Mouse (Mus musculus) G1E (cell line): Measurements from ENCODE around the gene Gna12. TPM values are rescaled to one million over a fixed set of nuclear protein-coding genes. Genes with fewer than 3 reads are reported as not detected.
A peak's percentile ranks its signal among the peaks of the same experiment; 100 is the strongest.

ENCODE experiments used
- ATAC-seq: 2 replicates; pipeline ENCODE4 v1.8.0; 2016; ENCODE audit warnings: mild to moderate bottlenecking; ENCODE audit not compliant: insufficient number of reproducible peaks, poor library complexity, low FRiP score, severe bottlenecking; ENCODE audit errors: extremely low read depth
- DNase-seq: peaks from one replicate; pipeline ENCODE4 v3.0.0; 2012; ENCODE audit warnings: low spot score
- H3K27me3 ChIP-seq: 2 replicates; pipeline ENCODE4 v1.6.1; 2012; ENCODE audit warnings: mild to moderate bottlenecking, low read length, inconsistent platforms; ENCODE audit not compliant: insufficient read depth
- H3K36me3 ChIP-seq: replicated peaks from 2 replicates; pipeline ENCODE3; 2012; ENCODE audit warnings: mild to moderate bottlenecking, inconsistent platforms
- H3K4me1 ChIP-seq: 2 replicates; pipeline ENCODE4 v1.6.1; 2012; ENCODE audit warnings: low read depth, low read length, inconsistent platforms, mixed read lengths; ENCODE audit not compliant: insufficient read depth
- H3K4me3 ChIP-seq: 2 replicates; pipeline ENCODE4 v1.5.1; 2012; ENCODE audit warnings: low read depth, mild to moderate bottlenecking, inconsistent platforms, low read length, moderate library complexity, mixed read lengths
- H3K9me3 ChIP-seq: replicated peaks from 2 replicates; pipeline ENCODE4 v1.6.1; 2012; ENCODE audit warnings: inconsistent platforms
- CTCF ChIP-seq: IDR thresholded peaks from 2 replicates; pipeline ENCODE4 v1.5.1; 2012; ENCODE audit warnings: low read depth, low read length, inconsistent platforms, mixed read lengths
- GATA1 ChIP-seq: IDR thresholded peaks from 2 replicates; pipeline ENCODE4 v1.6.1; 2012; ENCODE audit warnings: borderline replicate concordance, low read length, inconsistent platforms, mixed read lengths
- GATA2 ChIP-seq: IDR thresholded peaks from 2 replicates; pipeline ENCODE4 v1.6.1; 2012; ENCODE audit warnings: low read depth, low read length, inconsistent platforms, borderline replicate concordance
- POLR2AphosphoS5 ChIP-seq: IDR thresholded peaks from 2 replicates; pipeline ENCODE4 v1.6.1; 2012; ENCODE audit warnings: low read depth, low read length, inconsistent platforms; ENCODE audit not compliant: insufficient replicate concordance
- TAL1 ChIP-seq: conservative IDR thresholded peaks from 2 replicates; pipeline ENCODE4 v1.6.1; 2012; ENCODE audit warnings: low read depth, low read length, inconsistent platforms, mixed read lengths
- polyA plus RNA-seq: library from polyadenylated mRNA; stranded (reverse); fragments of >175 nt; gene quantifications from 2 replicates; pipeline ENCODE4 v1.2.3, GENCODE M21; 2012
- total RNA-seq, 2 experiments: library from RNA; stranded (forward) in 1 of 2; stranded (reverse) in 1 of 2; fragments of 200-1000 nt in 1 of 2; fragments of >200 nt in 1 of 2; fragmentation: Nextera tagmentation in 1 of 2; gene quantifications; 2 replicates each; pipeline ENCODE4 v1.2.3; 2014 to 2017

Gna12 gene
- total and polyA plus RNA-seq, 3 experiments, result 22.2 to 66.7 (median 53.1) TPM

GRCm38 (mm10) chr5:140853723-140854122 is 23.5 kb upstream of the Gna12 start:
- TF ChIP-seq POLR2AphosphoS5, result no peak
- no peak for TF ChIP-seq TAL1
- TF ChIP-seq GATA2, result no peak
- TF ChIP-seq GATA1, result no peak
- TF ChIP-seq CTCF, result no peak

GRCm38 (mm10) chr5:140852435-140852996 is 22.3 kb upstream of the Gna12 start:
- ATAC-seq (no peak), DNase-seq (no peak)
- TF ChIP-seq TAL1 (no peak), GATA1 (no peak), CTCF (no peak), GATA2 (no peak), POLR2AphosphoS5 (no peak)
- Histone ChIP-seq H3K4me3 (no peak overlapping the region), H3K9me3 (no peaks in the 10 kb centered on the region), H3K27me3 (no peaks in the 10 kb centered on the region; the same call in 1 of the 2 replicates), H3K4me1 (no peaks in the 10 kb centered on the region), H3K36me3 (no peaks in the 10 kb centered on the region)

More at GRCm38 (mm10) chr5:140853723-140854122, 23.5 kb upstream of the Gna12 start:
- no peak for DNase-seq
- ATAC-seq, result no peak
- H3K36me3 ChIP-seq, result no peaks in the 10 kb centered on the region
- H3K4me1 ChIP-seq, result no peaks in the 10 kb centered on the region
- H3K9me3 ChIP-seq, result no peaks in the 10 kb centered on the region
- no peaks in the 10 kb centered on the region; the same call in 1 of the 2 replicates for H3K27me3 ChIP-seq
- H3K4me3 ChIP-seq, result no peak overlapping the region

- DNase-seq (peak; percentile 40), ATAC-seq (peak; percentile 54)
- TF ChIP-seq GATA2, result no peak
- no peak for TF ChIP-seq TAL1
- TF ChIP-seq GATA1, result no peak
- TF ChIP-seq CTCF, result peak; percentile 50
- TF ChIP-seq POLR2AphosphoS5, result no peak
- no peaks in the 10 kb centered on the region for H3K36me3 ChIP-seq
- H3K4me1 ChIP-seq, result no peaks in the 10 kb centered on the region
- H3K27me3 ChIP-seq, result no peaks in the 10 kb centered on the region; the same call in none of the 2 replicates
- H3K4me3 ChIP-seq, result no peak overlapping the region
- H3K9me3 ChIP-seq, result no peaks in the 10 kb centered on the region
These were observed 17.1 kb upstream of the Gna12 start for GRCm38 (mm10) chr5:140847300-140847729.

GRCm38 (mm10) chr5:140841942-140842341 is 11.7 kb upstream of the Gna12 start:
- DNase-seq, result no peak
- no peaks in the 10 kb centered on the region for H3K4me1 ChIP-seq
- TF ChIP-seq TAL1, result no peak
- TF ChIP-seq POLR2AphosphoS5, result no peak
- TF ChIP-seq CTCF, result no peak
- no peak for TF ChIP-seq GATA1
- no peak for TF ChIP-seq GATA2
- no peak for ATAC-seq
- no peaks in the 10 kb centered on the region for H3K36me3 ChIP-seq
- no peak overlapping the region for H3K4me3 ChIP-seq
- no peaks in the 10 kb centered on the region for H3K9me3 ChIP-seq
- no peaks in the 10 kb centered on the region; the same call in 1 of the 2 replicates for H3K27me3 ChIP-seq

GRCm38 (mm10) chr5:140831064-140831431 is 817 bp upstream of the Gna12 start:
- DNase-seq, result no peak
- ATAC-seq, result no peak
- TF ChIP-seq CTCF (no peak), POLR2AphosphoS5 (no peak), GATA2 (no peak), GATA1 (no peak), TAL1 (no peak)

GRCm38 (mm10) chr5:140829911-140830294 is 328 bp downstream of the Gna12 start:
- Histone ChIP-seq H3K36me3 (peaks cover 18% of the 10 kb centered on the region), H3K9me3 (no peaks in the 10 kb centered on the region; the same call in 1 of the 2 replicates), H3K4me3 (peak overlapping the region; percentile 89), H3K27me3 (no peaks in the 10 kb centered on the region; the same call in 1 of the 2 replicates), H3K4me1 (peaks cover 37% of the 10 kb centered on the region)
- TF ChIP-seq TAL1 (no peak), GATA2 (no peak), POLR2AphosphoS5 (no peak), CTCF (no peak), GATA1 (no peak)
- ATAC-seq, result no peak
- peak; percentile 5 for DNase-seq

More at GRCm38 (mm10) chr5:140831064-140831431, 817 bp upstream of the Gna12 start:
- H3K4me1 ChIP-seq, result peaks cover 32% of the 10 kb centered on the region
- H3K36me3 ChIP-seq, result peaks cover 11% of the 10 kb centered on the region
- no peaks in the 10 kb centered on the region; the same call in 1 of the 2 replicates for H3K9me3 ChIP-seq
- peak overlapping the region; percentile 89; the same call in 1 of the 2 replicates for H3K4me3 ChIP-seq
- H3K27me3 ChIP-seq, result no peaks in the 10 kb centered on the region; the same call in 1 of the 2 replicates
